Mouse (Mus musculus) brain, adult 2 months (tissue): ENCODE measurements around the gene Vmn1r37.
"Not testable (repeated sequence)": the region's sequence is repeated elsewhere in the genome, so short reads cannot be mapped to it uniquely, and the experiment has no call there.

ENCODE experiments used
- DNase-seq: peaks from one replicate; pipeline ENCODE4 v3.0.0; 2011; ENCODE audit warnings: low read depth, low spot score

Vmn1r37 gene

GRCm38 (mm10) chr6:66729082-66729481 lies at the start of gene Vmn1r37:
Gene Vmn1r37 (plus strand): TSS chr6:66729382.
- not testable (repeated sequence) for DNase-seq

GRCm38 (mm10) chr6:66685806-66686205 lies 43.4 kb upstream of the Vmn1r37 start, which contains the start of gene Vmn1r35:
Gene Vmn1r35 (minus strand): TSS chr6:66685906.
- no peak for DNase-seq

- no peak for DNase-seq
These were observed 20.3 kb upstream of the Vmn1r37 start for GRCm38 (mm10) chr6:66708901-66709300.

- no peak for DNase-seq
These were observed 15.3 kb upstream of the Vmn1r37 start for GRCm38 (mm10) chr6:66713854-66714253.

GRCm38 (mm10) chr6:66719068-66719467 lies 10.1 kb upstream of the Vmn1r37 start, which contains the start of gene Vmn1r36:
Gene Vmn1r36 (minus strand): TSS chr6:66719168.
- not testable (repeated sequence) for DNase-seq

GRCm38 (mm10) chr6:66782527-66782926 lies 53.3 kb downstream of the Vmn1r37 start, which contains the start of gene Vmn1r38:
Gene Vmn1r38 (minus strand): TSS chr6:66782627.
- DNase-seq: not testable (repeated sequence)
